Mouse (Mus musculus): Measurements from ENCODE around the gene Lin37. TPM values are rescaled to one million over a fixed set of nuclear protein-coding genes. Genes with fewer than 3 reads are reported as not detected.

Lin37 gene
- polyA plus RNA-seq, 1 experiment from 2014 or later: 65.1 TPM

GRCm38 (mm10) chr7:30518325-30518724, 41.3 kb downstream of the Lin37 start:
- Histone ChIP-seq H3K9me3 (replicated peaks) (no peaks in the 10 kb centered on the region), H3K36me3 (ENCODE audit: poor library complexity, severe bottlenecking) (peaks cover 15% of the 10 kb centered on the region), H3K9ac (no peak overlapping the region), H3K27me3 (no peaks in the 10 kb centered on the region), H3K4me1 (0 out of 2 replicates have a peak, but pooled peaks cover 13% of the 10 kb centered on the region), H3K4me2 (no peak overlapping the region), H3K4me3 (no peak overlapping the region), H3K27ac (no peak overlapping the region)
- WGBS: 46% methylated on average over 8 of the region's 8 CpGs
- no peak for ATAC-seq

GRCm38 (mm10) chr7:30515003-30515760, 44.5 kb downstream of the Lin37 start:
- H3K27ac ChIP-seq: no peak overlapping the region
- 0 out of 2 replicates have a peak, but pooled peaks cover under 1% of the 10 kb centered on the region for H3K4me1 ChIP-seq
- no peak overlapping the region for H3K4me3 ChIP-seq
- H3K9me3 ChIP-seq (replicated peaks): no peaks in the 10 kb centered on the region
- H3K9ac ChIP-seq: no peak overlapping the region
- 56% methylated on average over 24 of the region's 24 CpGs for WGBS
- no peak for ATAC-seq
- no peaks in the 10 kb centered on the region for H3K27me3 ChIP-seq
- no peak overlapping the region for H3K4me2 ChIP-seq
- H3K36me3 ChIP-seq (ENCODE audit: poor library complexity, severe bottlenecking): no peaks in the 10 kb centered on the region

DNA sequence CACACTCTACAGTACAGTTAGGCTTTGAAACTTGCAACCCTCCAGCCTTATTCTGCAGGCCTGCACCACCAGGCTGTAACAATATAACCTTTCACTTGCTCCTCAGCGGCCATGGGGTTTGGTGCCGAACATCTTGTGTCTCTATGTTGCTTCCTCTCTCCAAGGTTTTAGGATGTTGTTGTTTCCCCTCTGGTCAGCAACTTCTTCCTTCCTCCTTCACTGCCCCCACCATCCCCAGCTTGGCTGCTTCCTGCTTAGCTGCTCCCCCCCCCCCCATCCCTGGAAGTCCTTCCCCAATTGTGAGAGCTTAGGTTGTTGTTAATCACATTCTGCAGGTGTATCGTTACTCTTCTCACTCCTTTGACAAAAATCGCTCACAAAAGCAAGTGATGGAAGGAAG, 51.6 kb downstream of the Lin37 start:
- ATAC-seq: no peak

More for the DNA sequence above, 51.6 kb downstream of the Lin37 start:
- no peak overlapping the region for H3K4me3 ChIP-seq
- H3K4me2 ChIP-seq: no peak overlapping the region
- H3K27ac ChIP-seq: no peak overlapping the region
- no peaks in the 10 kb centered on the region for H3K4me1 ChIP-seq
- H3K9ac ChIP-seq: no peak overlapping the region
- H3K9me3 ChIP-seq (replicated peaks): no peaks in the 10 kb centered on the region
- WGBS: 77% methylated on average over 4 of the region's 4 CpGs
- H3K27me3 ChIP-seq: no peaks in the 10 kb centered on the region
- H3K36me3 ChIP-seq (ENCODE audit: poor library complexity, severe bottlenecking): no peaks in the 10 kb centered on the region

Small RNAs within 50 kb of the gene (microRNA-seq; reads per million reads assigned to microRNA genes)
- gene Gm38670 (not detected), gene Mir3569 (not detected)

Other genes starting within 250 kb of the Lin37 start
- 9.2 and 12.7 TPM in 2 replicates for gene Syne4, start 245.0 kb downstream of the Lin37 start, polyA plus RNA-seq (2015; fragmentation: Nextera tagmentation; extraction: Ambion mirVana)
- not detected in 2 replicates for gene E130208F15Rik, start 238.1 kb downstream of the Lin37 start, polyA plus RNA-seq (2015; fragmentation: Nextera tagmentation; extraction: Ambion mirVana)
- 24.2 and 24.7 TPM in 2 replicates for gene Sdhaf1, start 235.9 kb downstream of the Lin37 start, polyA plus RNA-seq (2015; fragmentation: Nextera tagmentation; extraction: Ambion mirVana)
- gene Lrfn3, start 197.1 kb downstream of the Lin37 start, polyA plus RNA-seq (2015; fragmentation: Nextera tagmentation; extraction: Ambion mirVana): 8.1 and 9.7 TPM in 2 replicates
- 12.1 and 15.6 TPM in 2 replicates for gene Tyrobp, start 146.1 kb downstream of the Lin37 start, polyA plus RNA-seq (2015; fragmentation: Nextera tagmentation; extraction: Ambion mirVana)
- 0.88 TPM in 1 of 2 replicates, not detected in the other for gene Hcst, start 140.0 kb downstream of the Lin37 start, polyA plus RNA-seq (2015; fragmentation: Nextera tagmentation; extraction: Ambion mirVana)
- 1.3 and 1.6 TPM in 2 replicates for gene Nfkbid, start 138.1 kb downstream of the Lin37 start, polyA plus RNA-seq (2015; fragmentation: Nextera tagmentation; extraction: Ambion mirVana)
- 306 and 329 TPM in 2 replicates for gene Aplp1, start 114.3 kb downstream of the Lin37 start, polyA plus RNA-seq (2015; fragmentation: Nextera tagmentation; extraction: Ambion mirVana)
- gene Kirrel2, start 102.1 kb downstream of the Lin37 start, polyA plus RNA-seq (2015; fragmentation: Nextera tagmentation; extraction: Ambion mirVana): 0.36 and 0.65 TPM in 2 replicates
- 0.15 and 0.18 TPM in 2 replicates for gene Nphs1, start 101.5 kb downstream of the Lin37 start, polyA plus RNA-seq (2015; fragmentation: Nextera tagmentation; extraction: Ambion mirVana)
- 0.31 TPM in 1 of 2 replicates, not detected in the other for gene Prodh2, start 66.2 kb downstream of the Lin37 start, polyA plus RNA-seq (2015; fragmentation: Nextera tagmentation; extraction: Ambion mirVana)
- 80.6 and 88.7 TPM in 2 replicates for gene Arhgap33, start 24.8 kb downstream of the Lin37 start, polyA plus RNA-seq (2015; fragmentation: Nextera tagmentation; extraction: Ambion mirVana)
- gene Hspb6, start 7.7 kb downstream of the Lin37 start, polyA plus RNA-seq (2015; fragmentation: Nextera tagmentation; extraction: Ambion mirVana): 11.0 and 12.1 TPM in 2 replicates
- 14.8 and 17.5 TPM in 2 replicates for gene Proser3, start 7.5 kb downstream of the Lin37 start, polyA plus RNA-seq (2015; fragmentation: Nextera tagmentation; extraction: Ambion mirVana)
- 114 and 122 TPM in 2 replicates for gene U2af1l4, start 3.5 kb upstream of the Lin37 start, polyA plus RNA-seq (2015; fragmentation: Nextera tagmentation; extraction: Ambion mirVana)
- 20.2 and 22.5 TPM in 2 replicates for gene Gm49396, start 3.5 kb upstream of the Lin37 start, polyA plus RNA-seq (2015; fragmentation: Nextera tagmentation; extraction: Ambion mirVana)
- gene Psenen, start 3.8 kb upstream of the Lin37 start, polyA plus RNA-seq (2015; fragmentation: Nextera tagmentation; extraction: Ambion mirVana): 128 and 141 TPM in 2 replicates
- 7.4 and 8.2 TPM in 2 replicates for gene Igflr1, start 5.6 kb upstream of the Lin37 start, polyA plus RNA-seq (2015; fragmentation: Nextera tagmentation; extraction: Ambion mirVana)
- gene Kmt2b, start 28.9 kb upstream of the Lin37 start, polyA plus RNA-seq (2015; fragmentation: Nextera tagmentation; extraction: Ambion mirVana): 11.6 and 14.1 TPM in 2 replicates
- 0.34 and 0.43 TPM in 2 replicates for gene Zbtb32, start 39.1 kb upstream of the Lin37 start, polyA plus RNA-seq (2015; fragmentation: Nextera tagmentation; extraction: Ambion mirVana)
- 0.19 and 0.37 TPM in 2 replicates for gene Upk1a, start 53.0 kb upstream of the Lin37 start, polyA plus RNA-seq (2015; fragmentation: Nextera tagmentation; extraction: Ambion mirVana)
- gene Cox6b1, start 66.3 kb upstream of the Lin37 start, polyA plus RNA-seq (2015; fragmentation: Nextera tagmentation; extraction: Ambion mirVana): 944 and 1,056 TPM in 2 replicates
- not detected in 2 replicates for gene Etv2, start 76.0 kb upstream of the Lin37 start, polyA plus RNA-seq (2015; fragmentation: Nextera tagmentation; extraction: Ambion mirVana)
- gene Rbm42, start 90.5 kb upstream of the Lin37 start, polyA plus RNA-seq (2015; fragmentation: Nextera tagmentation; extraction: Ambion mirVana): 144 and 146 TPM in 2 replicates
- 52.7 and 57.2 TPM in 2 replicates for gene Haus5, start 105.2 kb upstream of the Lin37 start, polyA plus RNA-seq (2015; fragmentation: Nextera tagmentation; extraction: Ambion mirVana)
- not detected in 2 replicates for gene Pmis2, start 111.8 kb upstream of the Lin37 start, polyA plus RNA-seq (2015; fragmentation: Nextera tagmentation; extraction: Ambion mirVana)
- gene 2200002J24Rik, start 139.1 kb upstream of the Lin37 start, polyA plus RNA-seq (2015; fragmentation: Nextera tagmentation; extraction: Ambion mirVana): not detected in 2 replicates
- 0.79 and 1.4 TPM in 2 replicates for gene Atp4a, start 152.4 kb upstream of the Lin37 start, polyA plus RNA-seq (2015; fragmentation: Nextera tagmentation; extraction: Ambion mirVana)
- gene Tmem147, start 169.7 kb upstream of the Lin37 start, polyA plus RNA-seq (2015; fragmentation: Nextera tagmentation; extraction: Ambion mirVana): 182 and 188 TPM in 2 replicates
- gene Gapdhs, start 183.8 kb upstream of the Lin37 start, polyA plus RNA-seq (2015; fragmentation: Nextera tagmentation; extraction: Ambion mirVana): 0.93 and 1.0 TPM in 2 replicates
- 1.5 and 1.9 TPM in 2 replicates for gene Sbsn, start 191.6 kb upstream of the Lin37 start, polyA plus RNA-seq (2015; fragmentation: Nextera tagmentation; extraction: Ambion mirVana)
- 0.68 TPM in 1 of 2 replicates, not detected in the other for gene Dmkn, start 203.9 kb upstream of the Lin37 start, polyA plus RNA-seq (2015; fragmentation: Nextera tagmentation; extraction: Ambion mirVana)
- not detected in 2 replicates for gene Krtdap, start 228.1 kb upstream of the Lin37 start, polyA plus RNA-seq (2015; fragmentation: Nextera tagmentation; extraction: Ambion mirVana)

Data from forebrain, embryonic 13.5 days (tissue).